Mouse (Mus musculus) limb, embryonic 14.5 days (tissue): ENCODE measurements around the gene Atxn1. TPM values are rescaled to one million over a fixed set of nuclear protein-coding genes. Genes with fewer than 3 reads are reported as not detected.

Experiments
- ATAC-seq: fragments of 200-750 bp; cut with Nextera tagmentation; 2 replicates; pipeline ENCODE4 v1.8.0; 2017; ENCODE audit warnings: low read depth, moderate number of reproducible peaks, moderate TSS enrichment; ENCODE audit not compliant: low FRiP score
- DNase-seq: peaks from one replicate; pipeline ENCODE4 v3.0.0-alpha.2; 2015; ENCODE audit warnings: low spot score
- H3K27ac ChIP-seq: fragments of 300-500 bp; sonication (generic); replicated peaks from 2 replicates; pipeline ENCODE4 v1.5.1; 2014; ENCODE audit warnings: low read depth, mild to moderate bottlenecking, low read length, moderate library complexity, mixed read lengths
- H3K27me3 ChIP-seq: fragments of 300-500 bp; sonication (generic); 2 replicates; pipeline ENCODE4 v1.6.1; 2014; ENCODE audit warnings: low read length, mixed read lengths; ENCODE audit not compliant: control insufficient read depth, insufficient read depth
- H3K36me3 ChIP-seq: fragments of 300-500 bp; sonication (generic); 2 replicates; pipeline ENCODE4 v1.6.1; 2014; ENCODE audit warnings: mild to moderate bottlenecking, low read length, moderate library complexity, mixed read lengths; ENCODE audit not compliant: control insufficient read depth, insufficient read depth
- H3K4me1 ChIP-seq: fragments of 300-500 bp; sonication (generic); 2 replicates; pipeline ENCODE4 v1.6.1; 2014; ENCODE audit warnings: antibody characterized with exemption, low read length, mixed read lengths; ENCODE audit not compliant: control insufficient read depth, insufficient read depth
- H3K4me2 ChIP-seq: fragments of 300-500 bp; sonication (generic); replicated peaks from 2 replicates; pipeline ENCODE4 v1.6.1; 2014; ENCODE audit warnings: low read depth, mild to moderate bottlenecking, low read length, moderate library complexity; ENCODE audit not compliant: severe bottlenecking
- H3K4me3 ChIP-seq: fragments of 300-500 bp; sonication (generic); replicated peaks from 2 replicates; pipeline ENCODE4 v1.5.1; 2014; ENCODE audit warnings: low read length
- H3K9ac ChIP-seq: fragments of 300-500 bp; sonication (generic); 2 replicates; pipeline ENCODE4 v1.6.1; 2014; ENCODE audit warnings: mild to moderate bottlenecking, low read depth, low read length, moderate library complexity; ENCODE audit not compliant: severe bottlenecking
- H3K9me3 ChIP-seq: fragments of 300-500 bp; sonication (generic); 2 replicates; pipeline ENCODE4 v1.6.1; 2016; ENCODE audit warnings: low read length; ENCODE audit not compliant: control insufficient read depth
- POLR2A ChIP-seq: fragments of 200-500 bp; IDR thresholded peaks from 2 replicates; pipeline ENCODE4 v1.8.0; 2012; ENCODE audit warnings: inconsistent platforms, mild to moderate bottlenecking, moderate library complexity, borderline replicate concordance; ENCODE audit not compliant: insufficient read depth, insufficient read length; ENCODE audit errors: extremely low read depth
- WGBS: fragments of 180-500 bp; shearing (Covaris S2); extraction: QIAGEN DNeasy Blood & Tissue Kit; methylation state at CpG from one replicate; pipeline ENCODE4 v1.1.7; 2014; 5-methylcytosine and 5-hydroxymethylcytosine counted together
- polyA plus RNA-seq, 2 experiments: library from polyadenylated mRNA; depleted of rRNA in 1 of 2; stranded (reverse) in 1 of 2; unstranded in 1 of 2; fragments of >200 nt; fragmentation: Nextera tagmentation in 1 of 2; extraction: Ambion mirVana in 1 of 2; gene quantifications; 2 replicates each; pipeline versions ENCODE4 v1.2.1 to v1.2.3; 2012 to 2014

The Atxn1 gene
- polyA plus RNA-seq, 2 experiments = 3.3 to 5.3 TPM

- no peaks in the 10 kb centered on the region for H3K36me3 ChIP-seq
- H3K9me3 ChIP-seq = no peaks in the 10 kb centered on the region
- no peak for ATAC-seq
- H3K4me3 ChIP-seq = no peak overlapping the region
- TF ChIP-seq POLR2A = no peak
- no peaks in the 10 kb centered on the region for H3K27me3 ChIP-seq
- H3K9ac ChIP-seq = no peak overlapping the region
- H3K4me1 ChIP-seq = no peaks in the 10 kb centered on the region; the same call in 1 of the 2 replicates
- no peak overlapping the region for H3K27ac ChIP-seq
- 85% methylated on average over 8 of the region's 8 CpGs for WGBS
- H3K4me2 ChIP-seq = no peak overlapping the region
- no peak for DNase-seq
Measured at GRCm38 (mm10) chr13:45866615-45867245, 98.1 kb downstream of the Atxn1 start.

GRCm38 (mm10) chr13:45865620-45866019 is 99.2 kb downstream of the Atxn1 start:
- ATAC-seq = no peak
- H3K4me1 ChIP-seq = no peaks in the 10 kb centered on the region; the same call in 1 of the 2 replicates
- no peaks in the 10 kb centered on the region for H3K36me3 ChIP-seq
- 90% methylated on average over 10 of the region's 10 CpGs for WGBS
- no peak for DNase-seq
- H3K9me3 ChIP-seq = no peaks in the 10 kb centered on the region
- H3K27ac ChIP-seq = no peak overlapping the region
- TF ChIP-seq POLR2A = no peak
- no peaks in the 10 kb centered on the region for H3K27me3 ChIP-seq
- no peak overlapping the region for H3K4me3 ChIP-seq
- no peak overlapping the region for H3K4me2 ChIP-seq
- no peak overlapping the region for H3K9ac ChIP-seq

GRCm38 (mm10) chr13:45863779-45864178 is 101.0 kb downstream of the Atxn1 start:
- Histone ChIP-seq H3K4me3 (no peak overlapping the region), H3K9ac (no peak overlapping the region), H3K27ac (no peak overlapping the region), H3K4me2 (no peak overlapping the region), H3K4me1 (no peaks in the 10 kb centered on the region; the same call in 1 of the 2 replicates), H3K36me3 (no peaks in the 10 kb centered on the region), H3K27me3 (no peaks in the 10 kb centered on the region), H3K9me3 (no peaks in the 10 kb centered on the region)
- 84% methylated on average over 8 of the region's 8 CpGs for WGBS
- no peak for DNase-seq
- no peak for TF ChIP-seq POLR2A
- no peak for ATAC-seq

- DNase-seq = no peak
- Histone ChIP-seq H3K4me2 (no peak overlapping the region), H3K27me3 (no peaks in the 10 kb centered on the region), H3K9me3 (no peaks in the 10 kb centered on the region), H3K4me1 (no peaks in the 10 kb centered on the region), H3K4me3 (no peak overlapping the region), H3K9ac (no peak overlapping the region), H3K36me3 (no peaks in the 10 kb centered on the region), H3K27ac (no peak overlapping the region)
- 55% methylated on average over 13 of the region's 13 CpGs for WGBS
- ATAC-seq = no peak
- no peak for TF ChIP-seq POLR2A
Measured at GRCm38 (mm10) chr13:45861885-45862605, 102.8 kb downstream of the Atxn1 start.

- H3K27ac ChIP-seq = no peak overlapping the region
- ATAC-seq = no peak
- 87% methylated on average over 10 of the region's 10 CpGs for WGBS
- H3K4me1 ChIP-seq = no peaks in the 10 kb centered on the region
- H3K9me3 ChIP-seq = no peaks in the 10 kb centered on the region
- H3K4me3 ChIP-seq = no peak overlapping the region
- no peaks in the 10 kb centered on the region for H3K27me3 ChIP-seq
- no peak overlapping the region for H3K9ac ChIP-seq
- no peak overlapping the region for H3K4me2 ChIP-seq
- no peak for TF ChIP-seq POLR2A
- no peak for DNase-seq
- no peaks in the 10 kb centered on the region for H3K36me3 ChIP-seq
Measured at GRCm38 (mm10) chr13:45861098-45861580, 103.7 kb downstream of the Atxn1 start.
